Mouse (Mus musculus): ENCODE results near the gene Actn3. TPM values are rescaled to one million over a fixed set of nuclear protein-coding genes. Genes with fewer than 3 reads are reported as not detected.

The Actn3 gene
- polyA plus RNA-seq, 1 experiment from 2014 or later, result 3.5 TPM

Other genes starting within 250 kb of the Actn3 start
- 5.2 and 6.7 TPM in 2 replicates for gene Gm960, start 179.2 kb downstream of the Actn3 start, polyA plus RNA-seq (2015; fragmentation: Nextera tagmentation; extraction: Ambion mirVana)
- 21.7 and 31.4 TPM in 2 replicates for gene Sptbn2, start 166.7 kb downstream of the Actn3 start, polyA plus RNA-seq (2015; fragmentation: Nextera tagmentation; extraction: Ambion mirVana)
- 124 and 127 TPM in 2 replicates for gene Rbm4b, start 121.4 kb downstream of the Actn3 start, polyA plus RNA-seq (2015; fragmentation: Nextera tagmentation; extraction: Ambion mirVana)
- 67.2 and 73.6 TPM in 2 replicates for gene Rbm4, start 84.0 kb downstream of the Actn3 start, polyA plus RNA-seq (2015; fragmentation: Nextera tagmentation; extraction: Ambion mirVana)
- 21.3 and 24.2 TPM in 2 replicates for gene Gm21992, start 66.3 kb downstream of the Actn3 start, polyA plus RNA-seq (2015; fragmentation: Nextera tagmentation; extraction: Ambion mirVana)
- gene Rbm14, start 66.3 kb downstream of the Actn3 start, polyA plus RNA-seq (2015; fragmentation: Nextera tagmentation; extraction: Ambion mirVana), result 59.5 and 65.0 TPM in 2 replicates
- 38.4 and 43.0 TPM in 2 replicates for gene Ccs, start 38.6 kb downstream of the Actn3 start, polyA plus RNA-seq (2015; fragmentation: Nextera tagmentation; extraction: Ambion mirVana)
- gene Ccdc87, start 38.5 kb downstream of the Actn3 start, polyA plus RNA-seq (2015; fragmentation: Nextera tagmentation; extraction: Ambion mirVana), result 0.57 and 0.74 TPM in 2 replicates
- 87.0 and 90.1 TPM in 2 replicates for gene Ctsf, start 22.8 kb downstream of the Actn3 start, polyA plus RNA-seq (2015; fragmentation: Nextera tagmentation; extraction: Ambion mirVana)
- 22.5 and 23.4 TPM in 2 replicates for gene Zdhhc24, start 759 bp upstream of the Actn3 start, polyA plus RNA-seq (2015; fragmentation: Nextera tagmentation; extraction: Ambion mirVana)
- 8.1 and 8.8 TPM in 2 replicates for gene Bbs1, start 28.7 kb upstream of the Actn3 start, polyA plus RNA-seq (2015; fragmentation: Nextera tagmentation; extraction: Ambion mirVana)
- gene Dpp3, start 50.4 kb upstream of the Actn3 start, polyA plus RNA-seq (2015; fragmentation: Nextera tagmentation; extraction: Ambion mirVana), result 102 and 115 TPM in 2 replicates
- gene Peli3, start 65.2 kb upstream of the Actn3 start, polyA plus RNA-seq (2015; fragmentation: Nextera tagmentation; extraction: Ambion mirVana), result 13.5 and 14.6 TPM in 2 replicates
- 91.6 and 106 TPM in 2 replicates for gene Mrpl11, start 84.2 kb upstream of the Actn3 start, polyA plus RNA-seq (2015; fragmentation: Nextera tagmentation; extraction: Ambion mirVana)
- gene Npas4, start 112.4 kb upstream of the Actn3 start, polyA plus RNA-seq (2015; fragmentation: Nextera tagmentation; extraction: Ambion mirVana), result 0.41 and 0.47 TPM in 2 replicates
- gene Slc29a2, start 146.0 kb upstream of the Actn3 start, polyA plus RNA-seq (2015; fragmentation: Nextera tagmentation; extraction: Ambion mirVana), result 15.0 and 16.6 TPM in 2 replicates
- gene B4gat1, start 160.9 kb upstream of the Actn3 start, polyA plus RNA-seq (2015; fragmentation: Nextera tagmentation; extraction: Ambion mirVana), result 116 and 133 TPM in 2 replicates
- gene AC124502.3, start 161.0 kb upstream of the Actn3 start, polyA plus RNA-seq (2015; fragmentation: Nextera tagmentation; extraction: Ambion mirVana), result 2.4 and 3.1 TPM in 2 replicates
- gene Brms1, start 163.4 kb upstream of the Actn3 start, polyA plus RNA-seq (2015; fragmentation: Nextera tagmentation; extraction: Ambion mirVana), result 25.6 and 26.6 TPM in 2 replicates
- 0.64 and 0.72 TPM in 2 replicates for gene Rin1, start 172.6 kb upstream of the Actn3 start, polyA plus RNA-seq (2015; fragmentation: Nextera tagmentation; extraction: Ambion mirVana)
- gene Cd248, start 190.2 kb upstream of the Actn3 start, polyA plus RNA-seq (2015; fragmentation: Nextera tagmentation; extraction: Ambion mirVana), result 14.5 and 25.2 TPM in 2 replicates
- gene Tmem151a, start 207.6 kb upstream of the Actn3 start, polyA plus RNA-seq (2015; fragmentation: Nextera tagmentation; extraction: Ambion mirVana), result 38.5 and 49.0 TPM in 2 replicates
- 60.7 and 65.8 TPM in 2 replicates for gene Yif1a, start 210.6 kb upstream of the Actn3 start, polyA plus RNA-seq (2015; fragmentation: Nextera tagmentation; extraction: Ambion mirVana)
- 361 and 364 TPM in 2 replicates for gene Cnih2, start 220.6 kb upstream of the Actn3 start, polyA plus RNA-seq (2015; fragmentation: Nextera tagmentation; extraction: Ambion mirVana)
- gene Rab1b, start 229.2 kb upstream of the Actn3 start, polyA plus RNA-seq (2015; fragmentation: Nextera tagmentation; extraction: Ambion mirVana), result 230 and 231 TPM in 2 replicates
- gene Klc2, start 240.7 kb upstream of the Actn3 start, polyA plus RNA-seq (2015; fragmentation: Nextera tagmentation; extraction: Ambion mirVana), result 85.6 and 87.8 TPM in 2 replicates

All from hindbrain, embryonic 16.5 days (tissue).